Mouse (Mus musculus) lung, postnatal 0 days (tissue): ENCODE data around the gene Ereg. TPM values are rescaled to one million over a fixed set of nuclear protein-coding genes. Genes with fewer than 3 reads are reported as not detected.

Experiments used
- ATAC-seq: fragments of 200-750 bp; cut with Nextera tagmentation; 2 replicates; pipeline ENCODE4 v1.8.0; 2017; ENCODE audit warnings: moderate library complexity
- DNase-seq: peaks from one replicate; pipeline ENCODE4 v3.0.0-alpha.2; 2016; ENCODE audit warnings: low spot score
- H3K27ac ChIP-seq: fragments of 300-500 bp; sonication (generic); 2 replicates; pipeline ENCODE4 v1.5.1; 2014; ENCODE audit warnings: antibody characterized with exemption, mild to moderate bottlenecking, low read length, mixed read lengths
- H3K27me3 ChIP-seq: fragments of 300-500 bp; sonication (generic); replicated peaks from 2 replicates; pipeline ENCODE4 v1.6.1; 2014; ENCODE audit warnings: low read length, mixed read lengths; ENCODE audit not compliant: insufficient read depth
- H3K36me3 ChIP-seq: fragments of 300-500 bp; sonication (generic); 2 replicates; pipeline ENCODE4 v1.6.1; 2014; ENCODE audit warnings: low read length, mixed read lengths; ENCODE audit not compliant: insufficient read depth
- H3K4me1 ChIP-seq: fragments of 300-500 bp; sonication (generic); 2 replicates; pipeline ENCODE4 v1.6.1; 2014; ENCODE audit warnings: antibody characterized with exemption, low read depth, low read length, mixed read lengths; ENCODE audit not compliant: insufficient read depth
- H3K4me2 ChIP-seq: fragments of 300-500 bp; sonication (generic); replicated peaks from 2 replicates; pipeline ENCODE4 v1.6.1; 2014; ENCODE audit warnings: low read depth, mild to moderate bottlenecking, low read length, moderate library complexity, mixed read lengths
- H3K4me3 ChIP-seq: fragments of 300-500 bp; sonication (generic); 2 replicates; pipeline ENCODE4 v1.5.1; 2014; ENCODE audit warnings: low read depth, low read length
- H3K9ac ChIP-seq: fragments of 300-500 bp; sonication (generic); replicated peaks from 2 replicates; pipeline ENCODE4 v1.6.1; 2014; ENCODE audit warnings: low read depth, mild to moderate bottlenecking
- H3K9me3 ChIP-seq: fragments of 300-500 bp; sonication (generic); 2 replicates; pipeline ENCODE4 v1.6.1; 2016; ENCODE audit warnings: low read length, mixed read lengths
- CTCF ChIP-seq: IDR thresholded peaks from 2 replicates; pipeline ENCODE4 v1.5.1; 2016; ENCODE audit warnings: antibody characterized with exemption, mild to moderate bottlenecking
- EP300 ChIP-seq: IDR thresholded peaks from 2 replicates; pipeline ENCODE4 v1.6.1; 2016; ENCODE audit warnings: antibody characterized with exemption, mild to moderate bottlenecking, control low read depth
- WGBS: fragments of 180-500 bp; shearing (Covaris S2); extraction: QIAGEN DNeasy Blood & Tissue Kit; methylation state at CpG from one replicate; pipeline ENCODE4 v1.1.7; 2014; 5-methylcytosine and 5-hydroxymethylcytosine counted together
- polyA plus RNA-seq: library from polyadenylated mRNA; unstranded; fragments of >200 nt; fragmentation: Nextera tagmentation; extraction: Ambion mirVana; gene quantifications from 2 replicates; pipeline ENCODE4 v1.2.1, GENCODE M21; 2015

Gene Ereg
- polyA plus RNA-seq, 1 experiment from 2014 or later, result 0.18 TPM

GRCm38 (mm10) chr5:91118618-91119017 lies 44.2 kb downstream of the Ereg start:
- Histone ChIP-seq H3K4me2 (no peak overlapping the region), H3K4me1 (no peaks in the 10 kb centered on the region), H3K9me3 (no peaks in the 10 kb centered on the region), H3K36me3 (no peaks in the 10 kb centered on the region), H3K27ac (no peak overlapping the region), H3K27me3 (no peaks in the 10 kb centered on the region), H3K9ac (no peak overlapping the region), H3K4me3 (no peak overlapping the region)
- no peak for ATAC-seq
- TF ChIP-seq CTCF (no peak), EP300 (no peak)
- DNase-seq, result no peak

GRCm38 (mm10) chr5:91123404-91123803 lies 49.0 kb downstream of the Ereg start:
- no peak overlapping the region for H3K27ac ChIP-seq
- TF ChIP-seq EP300 (no peak), CTCF (no peak)
- no peak overlapping the region for H3K4me2 ChIP-seq
- WGBS, result 61% methylated on average over 4 of the region's 4 CpGs
- no peak for DNase-seq
- no peaks in the 10 kb centered on the region for H3K9me3 ChIP-seq
- H3K27me3 ChIP-seq, result no peaks in the 10 kb centered on the region
- H3K9ac ChIP-seq, result no peak overlapping the region
- no peaks in the 10 kb centered on the region for H3K36me3 ChIP-seq
- H3K4me3 ChIP-seq, result no peak overlapping the region
- no peaks in the 10 kb centered on the region for H3K4me1 ChIP-seq
- no peak for ATAC-seq

GRCm38 (mm10) chr5:91124140-91124539 lies 49.7 kb downstream of the Ereg start:
- TF ChIP-seq EP300 (no peak), CTCF (no peak)
- Histone ChIP-seq H3K36me3 (no peaks in the 10 kb centered on the region), H3K9me3 (no peaks in the 10 kb centered on the region), H3K27ac (no peak overlapping the region), H3K9ac (no peak overlapping the region), H3K4me1 (no peaks in the 10 kb centered on the region), H3K4me3 (no peak overlapping the region), H3K27me3 (no peaks in the 10 kb centered on the region), H3K4me2 (no peak overlapping the region)
- ATAC-seq (no peak), DNase-seq (no peak)
- 71% methylated on average over 2 of the region's 2 CpGs for WGBS

GRCm38 (mm10) chr5:91126623-91127022 lies 52.2 kb downstream of the Ereg start:
- 53% methylated on average over 1 of the region's 1 CpGs for WGBS
- DNase-seq, result no peak
- ATAC-seq, result no peak
- TF ChIP-seq EP300 (no peak), CTCF (no peak)
- Histone ChIP-seq H3K4me2 (no peak overlapping the region), H3K27me3 (no peaks in the 10 kb centered on the region), H3K4me1 (no peaks in the 10 kb centered on the region), H3K36me3 (no peaks in the 10 kb centered on the region), H3K4me3 (no peak overlapping the region), H3K9me3 (no peaks in the 10 kb centered on the region), H3K27ac (no peak overlapping the region), H3K9ac (no peak overlapping the region)

- no peaks in the 10 kb centered on the region for H3K27me3 ChIP-seq
- ATAC-seq, result no peak
- no peak overlapping the region for H3K27ac ChIP-seq
- no peaks in the 10 kb centered on the region for H3K4me1 ChIP-seq
- H3K4me3 ChIP-seq, result no peak overlapping the region
- WGBS, result 22% methylated on average over 1 of the region's 1 CpGs
- no peak for DNase-seq
- H3K4me2 ChIP-seq, result no peak overlapping the region
- no peaks in the 10 kb centered on the region for H3K36me3 ChIP-seq
- TF ChIP-seq CTCF (no peak), EP300 (no peak)
- no peak overlapping the region for H3K9ac ChIP-seq
- no peaks in the 10 kb centered on the region for H3K9me3 ChIP-seq
Observed at GRCm38 (mm10) chr5:91134961-91135360, 60.5 kb downstream of the Ereg start.

- Histone ChIP-seq H3K4me3 (peak overlapping the region; percentile 45), H3K4me2 (peak overlapping the region; percentile 69), H3K27ac (no peak overlapping the region), H3K9me3 (no peaks in the 10 kb centered on the region), H3K27me3 (no peaks in the 10 kb centered on the region), H3K9ac (no peak overlapping the region), H3K4me1 (no peaks in the 10 kb centered on the region), H3K36me3 (no peaks in the 10 kb centered on the region)
- peak; percentile 32 for ATAC-seq
- 6% methylated on average over 7 of the region's 7 CpGs for WGBS
- DNase-seq, result peak; percentile 6
- TF ChIP-seq CTCF, result no peak
- no peak for TF ChIP-seq EP300
Observed at GRCm38 (mm10) chr5:91138970-91139369, 64.5 kb downstream of the Ereg start.

GRCm38 (mm10) chr5:91139446-91139873 lies 65.0 kb downstream of the Ereg start, which contains the start of gene Areg:
Areg (plus strand) TSS chr5:91139599.
- H3K4me2 ChIP-seq, result peak within 1 kb of the TSS; percentile 69
- peak; percentile 88 for ATAC-seq
- 2% methylated on average over 44 of the region's 44 CpGs for WGBS
- no peaks in the 10 kb centered on the region for H3K36me3 ChIP-seq
- TF ChIP-seq CTCF (peak; percentile 48), EP300 (no peak)
- no peak within 1 kb of the TSS for H3K9ac ChIP-seq
- H3K9me3 ChIP-seq, result no peaks in the 10 kb centered on the region
- H3K4me1 ChIP-seq, result no peaks in the 10 kb centered on the region
- H3K27me3 ChIP-seq, result no peaks in the 10 kb centered on the region
- peak; percentile 68 for DNase-seq
- H3K27ac ChIP-seq, result no peak within 1 kb of the TSS
- peak within 1 kb of the TSS; percentile 45 for H3K4me3 ChIP-seq
